Mouse (Mus musculus): ENCODE measurements around the gene Dgka.
"Not testable (repeated sequence)": the region's sequence is repeated elsewhere in the genome, so short reads cannot be mapped to it uniquely, and the experiment has no call there.

Dgka gene

DNA sequence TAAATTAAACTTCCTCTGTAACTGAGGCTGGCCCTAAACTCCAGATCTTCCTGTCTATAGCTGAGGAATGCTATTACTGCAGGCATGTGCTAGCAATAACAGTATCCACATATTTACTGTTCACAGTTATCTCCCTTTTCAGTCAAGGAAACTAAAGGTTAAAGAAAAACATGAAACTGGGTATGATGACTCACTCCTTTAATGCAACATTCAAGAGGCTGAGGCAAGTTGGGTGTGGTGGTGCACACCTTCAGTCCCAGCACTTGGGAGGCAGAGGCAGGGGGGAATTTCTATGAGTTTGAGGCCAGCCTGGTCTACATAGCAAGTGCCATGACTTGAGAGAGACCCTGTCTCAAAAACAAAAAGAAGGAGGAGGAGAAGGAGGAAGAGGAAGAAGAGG lies 12.7 kb downstream of the Dgka start:
- no peak for DNase-seq (ENCODE audit: low spot score in 2 of 2)

DNA sequence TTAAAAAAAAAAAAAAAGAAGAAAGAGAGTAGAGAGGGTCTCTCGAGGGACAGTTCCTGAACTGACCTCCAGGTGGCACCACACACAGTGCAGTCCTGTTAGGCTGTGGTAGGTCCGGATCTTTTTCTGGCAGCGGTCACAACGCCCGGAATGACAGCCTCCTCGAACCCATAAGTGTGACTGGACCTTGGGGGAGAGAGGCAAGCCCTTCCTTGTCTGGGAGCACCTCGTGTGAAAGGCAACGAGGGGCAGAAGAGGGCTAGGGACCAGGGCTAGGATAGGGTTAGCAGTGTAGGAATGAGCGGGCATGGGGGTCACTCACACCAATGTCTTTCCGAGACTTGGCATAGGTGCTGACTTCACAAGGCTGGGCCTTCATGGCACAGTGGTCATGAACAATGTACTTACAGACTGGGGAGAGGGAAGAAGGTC lies 13.6 kb downstream of the Dgka start:
- DNase-seq (ENCODE audit: low spot score in 2 of 2), result peak; percentile 47 to 60

DNA sequence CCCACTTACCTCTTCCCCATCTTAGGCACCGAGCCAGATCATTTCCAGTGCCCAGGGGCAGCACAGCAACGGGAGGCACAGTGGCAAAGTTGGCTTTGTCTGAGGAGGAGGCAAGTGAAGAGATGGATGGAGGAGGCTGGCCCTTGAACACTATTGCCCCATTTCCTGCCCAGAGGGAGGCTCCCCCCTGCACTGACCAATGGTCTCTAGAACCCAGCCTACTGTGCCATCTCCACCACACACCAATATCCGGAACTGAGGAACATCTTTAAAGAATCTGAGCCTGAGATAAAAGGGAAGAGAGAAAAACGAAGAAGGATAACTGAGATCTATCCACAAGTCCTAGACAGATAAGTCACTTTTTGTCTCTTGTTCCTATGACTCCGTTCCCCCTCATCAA lies 16.6 kb downstream of the Dgka start:
- no peak for DNase-seq (ENCODE audit: low spot score in 2 of 2)

DNA sequence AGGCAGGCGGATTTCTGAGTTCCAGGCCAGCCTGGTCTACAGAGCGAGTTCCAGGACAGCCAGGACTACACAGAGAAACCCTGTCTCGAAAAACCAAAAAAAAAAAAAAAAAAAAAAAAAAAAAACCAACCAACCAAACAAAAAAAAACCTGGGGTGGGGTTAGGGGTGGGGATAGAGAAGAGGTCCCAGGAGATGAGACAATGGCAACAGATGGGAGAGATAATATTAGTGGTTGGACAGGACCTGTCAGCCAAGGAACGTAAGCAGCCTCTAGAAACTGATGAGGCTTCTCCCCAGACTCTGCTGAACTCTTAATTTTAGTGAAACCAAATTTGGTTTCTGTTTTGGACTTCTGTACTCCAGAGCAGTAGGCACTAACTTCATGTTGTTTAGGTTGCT lies 19.2 kb downstream of the Dgka start:
- not testable (repeated sequence) for DNase-seq (ENCODE audit: low spot score in 2 of 2)

DNA sequence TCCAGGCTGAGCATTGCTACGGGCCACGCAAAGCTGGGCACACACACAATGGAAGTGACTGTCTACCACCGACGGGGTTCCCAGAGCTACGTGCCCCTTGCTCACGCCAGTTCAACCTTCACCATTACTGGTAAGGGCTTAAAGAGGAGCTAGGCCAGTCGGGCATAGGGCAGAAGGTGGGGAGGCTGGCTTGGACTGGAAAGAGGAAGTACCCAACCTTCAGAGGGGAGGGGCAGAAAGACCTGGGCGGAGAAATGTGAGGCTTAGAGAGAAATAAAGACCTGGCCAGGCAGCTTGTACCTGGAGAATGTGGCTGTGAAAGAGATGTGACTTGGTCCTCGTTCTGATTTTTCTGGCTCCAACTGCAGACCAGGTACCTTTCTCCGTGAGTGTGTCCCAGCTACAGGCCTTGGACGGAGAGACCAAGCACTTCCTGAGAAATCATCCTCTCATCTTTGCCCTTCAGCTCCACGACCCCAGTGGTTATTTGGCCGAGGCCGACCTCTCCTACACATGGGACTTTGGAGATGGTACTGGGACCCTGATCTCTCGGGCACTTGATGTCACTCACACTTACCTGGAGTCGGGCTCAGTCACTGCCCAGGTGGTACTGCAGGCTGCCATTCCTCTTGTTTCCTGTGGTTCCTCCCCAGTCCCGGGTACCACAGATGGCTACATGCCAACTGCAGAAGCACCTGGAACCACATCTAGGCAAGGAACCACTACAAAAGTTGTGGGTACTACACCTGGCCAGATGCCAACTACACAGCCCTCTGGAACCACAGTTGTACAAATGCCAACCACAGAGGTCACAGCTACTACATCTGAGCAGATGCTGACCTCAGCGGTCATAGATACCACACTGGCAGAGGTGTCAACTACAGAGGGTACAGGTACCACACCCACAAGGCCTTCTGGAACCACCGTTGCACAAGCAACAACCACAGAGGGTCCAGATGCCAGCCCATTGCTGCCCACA lies 28.8 kb downstream of the Dgka start:
- DNase-seq (ENCODE audit: low spot score in 2 of 2), result peak; percentile 79 to 82

DNA sequence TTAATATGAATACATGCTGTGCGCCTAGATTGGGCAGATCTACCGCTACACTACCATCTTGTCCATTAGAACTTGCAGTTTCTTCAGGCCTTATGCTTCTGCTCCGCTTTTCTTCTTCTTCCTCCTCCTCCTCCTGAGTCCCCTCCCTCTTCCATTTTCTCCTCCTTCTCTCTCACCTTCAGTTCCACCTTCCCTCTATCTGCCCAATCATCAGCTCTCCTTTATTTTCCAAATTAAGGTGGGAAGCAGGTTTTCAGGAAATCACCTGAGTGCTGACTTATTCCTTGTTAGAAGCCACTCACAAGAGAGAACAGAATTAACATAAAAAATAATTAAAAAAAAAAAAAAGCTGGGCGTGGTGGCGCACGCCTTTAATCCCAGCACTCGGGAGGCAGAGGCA lies 33.3 kb downstream of the Dgka start:
- DNase-seq (ENCODE audit: low spot score in 2 of 2), result not testable (repeated sequence)

DNA sequence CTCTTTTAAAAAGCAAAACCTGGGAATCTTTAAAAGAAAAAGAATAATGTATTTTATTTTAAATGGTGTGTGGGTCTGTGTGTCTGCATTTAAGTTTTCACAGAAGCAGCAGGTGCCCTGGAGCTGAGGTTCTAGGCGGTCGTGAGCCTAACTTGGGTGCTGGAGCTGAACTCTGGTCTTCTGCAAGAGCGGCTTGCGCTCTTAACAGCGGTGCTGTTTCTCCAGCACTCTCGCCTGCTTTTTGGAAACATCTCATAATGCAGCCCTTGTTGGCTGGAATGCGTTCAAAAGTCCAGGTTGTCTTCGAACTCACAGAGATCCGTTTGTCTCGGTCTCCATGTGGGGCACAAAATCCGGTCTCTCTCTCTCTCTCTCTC lies 39.4 kb downstream of the Dgka start:
- DNase-seq (ENCODE audit: low spot score in 2 of 2), result no peak

DNA sequence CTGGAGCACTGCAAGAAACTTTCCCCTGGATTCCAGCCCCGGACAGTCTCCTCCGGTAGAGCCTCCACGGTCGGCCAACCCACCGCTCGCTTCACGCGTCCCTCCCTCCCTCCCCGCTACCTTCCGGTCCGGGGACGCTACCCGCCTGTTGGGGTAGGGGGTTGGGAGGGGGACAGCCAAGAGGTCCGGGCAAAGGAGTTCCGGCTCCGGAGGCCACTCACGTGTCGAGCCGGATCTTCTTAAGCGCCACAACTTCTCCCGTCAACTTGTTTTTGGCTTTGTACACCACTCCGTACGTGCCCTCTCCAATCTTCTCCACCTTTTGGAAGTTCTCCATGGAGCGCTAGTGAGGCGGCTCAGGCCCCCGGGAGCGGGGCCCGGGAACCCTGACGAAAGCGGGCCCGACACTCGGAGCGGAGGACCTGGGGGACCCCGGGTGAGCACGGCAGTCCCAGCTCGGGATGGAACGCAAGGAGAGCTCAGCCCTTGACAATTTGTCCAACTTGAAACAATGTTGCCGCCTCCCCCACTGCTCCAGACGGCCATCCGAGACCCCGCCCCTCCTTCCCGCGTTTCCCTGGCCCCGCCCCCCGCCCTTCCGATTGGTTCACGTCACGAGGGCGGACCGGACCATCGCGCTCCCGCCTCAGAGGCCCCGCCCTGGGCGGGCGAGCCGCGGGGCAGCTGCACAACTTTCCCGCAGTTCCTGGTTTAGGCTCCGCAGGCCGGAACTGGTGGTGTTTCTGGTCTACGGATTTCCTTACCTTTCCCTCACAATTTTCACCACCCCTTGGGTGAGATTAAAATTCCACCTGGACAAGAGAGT lies 40.0 kb downstream of the Dgka start, which contains the start of gene Cdk2:
Gene Cdk2, minus strand, starts transcription at position 541 of the 826 bp plus-strand sequence.
- peak; percentile 91 to 93 for DNase-seq (ENCODE audit: low spot score in 2 of 2)

DNA sequence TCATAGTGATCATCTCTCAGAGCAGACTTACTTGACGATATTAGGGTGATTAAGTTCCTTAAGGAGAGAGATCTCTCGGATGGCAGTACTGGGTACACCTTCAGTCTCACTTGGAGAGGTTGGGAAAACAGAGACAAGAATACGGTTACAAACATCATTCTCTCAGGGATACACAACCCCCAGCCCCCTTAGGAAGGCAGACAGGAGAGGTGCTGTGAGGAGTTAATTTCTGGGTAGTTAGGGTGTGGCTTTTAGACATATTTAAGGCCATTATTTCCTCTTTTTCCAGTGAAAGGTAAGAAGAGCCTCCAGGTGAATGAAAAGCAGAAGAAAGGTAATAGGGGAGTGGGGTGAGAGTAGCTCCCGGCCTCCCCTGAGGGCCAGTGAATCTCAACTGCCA lies 40.8 kb downstream of the Dgka start, which contains the start of gene Pmel:
Gene Pmel, plus strand, starts transcription at position 301 of the 400 bp plus-strand sequence.
- no peak for DNase-seq (ENCODE audit: low spot score in 2 of 2)

DNA sequence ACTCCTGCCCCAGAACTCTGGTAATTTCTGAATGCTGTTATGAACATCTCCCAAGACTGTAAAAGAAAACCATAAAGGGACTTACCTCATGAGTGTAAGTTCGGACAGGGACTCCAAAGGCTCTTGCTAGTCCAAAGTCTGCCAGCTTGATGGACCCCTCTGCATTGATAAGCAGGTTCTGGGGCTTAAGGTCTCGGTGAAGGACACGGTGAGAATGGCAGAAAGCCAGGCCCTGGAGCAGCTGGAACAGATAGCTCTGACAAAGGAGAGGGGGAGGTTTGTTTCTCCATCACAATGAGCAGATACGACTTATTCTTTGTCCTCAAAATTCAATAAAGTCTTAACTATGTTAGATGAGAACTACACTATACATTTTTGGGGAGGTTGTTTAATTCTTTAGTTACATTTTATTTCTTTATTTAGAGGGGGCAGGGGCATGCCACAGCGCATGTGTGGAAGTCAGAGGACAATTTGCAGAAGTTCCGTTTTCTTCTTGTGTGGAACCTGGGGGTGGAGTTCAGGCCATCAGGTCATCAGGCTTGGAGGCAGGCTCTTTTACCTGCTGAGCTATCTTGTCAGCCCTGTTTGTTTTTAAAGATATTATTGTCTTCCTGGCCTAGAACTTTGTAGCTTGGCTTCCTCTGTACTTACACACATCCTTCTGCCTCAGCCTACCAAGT lies 42.2 kb downstream of the Dgka start:
- DNase-seq (ENCODE audit: low spot score in 2 of 2), result peak in 1 of 2 experiments; percentile 16

DNA sequence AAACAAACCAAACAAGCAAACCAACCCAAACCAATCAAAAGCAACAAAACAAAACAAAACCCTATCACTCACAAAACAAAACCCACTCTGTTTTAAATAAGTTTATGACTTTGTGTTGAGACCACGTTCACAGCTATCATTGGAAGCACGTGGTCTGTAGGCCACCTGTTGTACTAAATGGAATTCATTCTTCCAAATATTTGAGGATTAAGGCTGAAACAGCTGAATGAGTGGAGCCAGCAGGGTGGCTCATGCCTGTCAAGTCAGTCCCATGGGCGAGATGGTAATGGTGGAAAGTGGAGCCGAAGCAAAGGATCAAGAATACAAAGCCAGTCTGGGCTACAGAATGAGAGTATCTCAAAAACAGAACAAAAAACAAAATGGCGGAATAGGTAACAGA lies 43.9 kb downstream of the Dgka start:
- DNase-seq (ENCODE audit: low spot score in 2 of 2), result no peak

DNA sequence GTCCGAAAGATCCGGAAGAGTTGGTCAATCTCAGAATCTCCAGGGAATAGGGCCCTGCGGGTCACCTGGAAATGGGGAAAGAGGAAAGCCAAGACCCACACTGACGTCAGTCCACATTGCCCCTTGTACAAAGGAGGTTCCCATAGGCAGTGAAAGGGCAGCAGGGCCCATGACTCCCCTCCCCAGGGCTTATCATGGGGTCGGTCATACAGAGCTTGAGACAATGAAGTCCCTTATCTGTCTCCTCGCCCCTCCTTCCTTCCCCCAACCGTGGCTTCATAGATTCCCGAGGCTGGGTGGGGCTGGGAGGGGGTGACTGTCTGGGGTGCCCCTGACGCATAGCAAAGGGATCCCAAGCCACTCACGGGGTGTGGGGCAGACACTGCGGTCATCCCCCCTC lies 45.0 kb downstream of the Dgka start:
- no peak for DNase-seq (ENCODE audit: low spot score in 2 of 2)

DNA sequence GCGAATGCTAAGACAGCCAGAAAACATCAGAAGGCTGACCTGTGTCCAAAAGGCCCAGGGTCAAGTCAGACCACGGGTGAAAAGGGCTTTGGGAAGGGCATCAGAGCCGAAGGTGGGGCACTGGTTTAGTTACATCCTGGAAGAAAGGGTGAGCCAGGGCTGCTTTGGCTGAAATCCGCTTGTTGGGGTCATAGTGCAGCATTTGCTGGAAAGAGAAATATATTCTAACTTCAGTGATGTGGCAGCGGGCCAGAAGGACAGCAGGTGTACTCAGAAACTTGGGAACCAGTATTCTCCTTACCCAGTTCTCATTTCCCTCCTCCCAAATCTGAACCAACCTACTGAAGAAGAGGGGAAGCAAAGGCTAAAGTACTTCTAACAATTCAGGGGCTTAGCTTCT lies 45.6 kb downstream of the Dgka start:
- no peak for DNase-seq (ENCODE audit: low spot score in 2 of 2)

DNA sequence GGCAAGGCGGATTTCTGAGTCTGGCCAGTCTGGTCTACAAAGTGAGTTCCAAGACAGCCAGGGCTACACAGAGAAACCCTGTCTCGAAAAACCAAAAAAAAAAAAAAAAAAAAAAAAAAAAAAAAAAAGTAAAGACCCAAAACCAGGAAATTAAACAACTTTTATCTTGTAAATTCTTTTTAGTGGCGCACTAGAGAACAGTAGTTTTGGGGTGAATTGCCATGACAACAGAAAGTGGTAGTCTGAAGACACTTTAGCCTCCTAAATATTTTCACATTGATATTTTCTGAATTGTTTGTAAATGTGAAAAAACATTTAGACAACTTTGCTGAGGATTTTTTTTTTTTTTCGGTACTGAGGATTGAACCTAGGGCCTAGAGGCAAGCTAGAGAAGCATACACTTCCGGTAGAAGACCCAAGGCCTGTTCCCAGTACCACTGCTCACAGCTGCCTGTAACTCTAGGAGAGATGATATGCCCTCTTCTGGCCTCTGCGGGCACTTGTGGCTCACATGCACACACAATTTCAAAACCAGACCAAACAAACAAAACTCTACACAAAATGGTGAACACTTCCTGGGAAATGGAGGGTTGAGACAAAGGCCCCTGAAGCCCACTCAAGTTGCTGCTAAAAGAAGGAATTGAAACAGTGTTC lies 47.5 kb downstream of the Dgka start:
- no peak for DNase-seq (ENCODE audit: low spot score in 2 of 2)

DNA sequence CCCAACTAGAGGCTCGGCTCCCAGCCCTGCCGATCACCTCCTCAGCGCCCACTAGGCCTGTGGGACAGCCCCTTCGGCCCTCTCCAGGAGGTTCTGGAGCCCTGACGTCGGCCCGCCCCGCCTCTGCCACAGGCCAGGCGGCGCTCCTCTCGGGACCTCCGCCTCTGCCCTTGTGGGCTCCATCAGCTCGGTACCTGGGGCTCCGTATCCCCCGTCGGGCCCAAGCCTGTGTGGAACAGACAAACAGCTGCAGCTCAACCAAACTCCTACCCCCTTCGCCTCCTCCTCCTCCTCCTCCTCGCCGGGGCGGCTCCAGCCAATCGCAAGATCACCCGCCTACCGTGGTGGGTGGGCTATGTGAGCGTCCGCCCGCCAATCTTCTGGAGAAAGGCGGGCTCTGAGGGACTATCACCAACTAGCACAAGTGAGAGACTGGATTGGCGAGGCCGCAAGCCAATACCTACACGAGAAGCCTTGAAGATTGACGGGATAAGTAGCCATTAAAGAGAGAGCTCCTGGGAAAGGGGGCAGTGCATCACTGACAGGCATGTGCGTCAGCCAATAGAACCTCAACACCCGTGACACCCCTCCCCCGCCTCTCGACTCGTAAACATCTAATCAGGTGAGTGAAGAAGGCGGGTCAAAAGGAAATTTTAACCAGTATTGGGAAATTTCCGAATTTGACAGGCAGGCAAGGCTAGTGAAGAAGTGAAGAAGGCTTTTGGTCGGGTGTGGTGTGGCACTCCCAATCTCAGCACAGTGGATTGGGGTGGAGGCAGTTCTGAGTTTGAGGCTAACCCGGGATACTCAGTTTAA lies 48.5 kb downstream of the Dgka start, which contains the start of gene Rab5b:
Gene Rab5b, minus strand, starts transcription at position 273 of the 816 bp plus-strand sequence.
- DNase-seq (ENCODE audit: low spot score in 2 of 2), result peak; percentile 99 to 100

DNA sequence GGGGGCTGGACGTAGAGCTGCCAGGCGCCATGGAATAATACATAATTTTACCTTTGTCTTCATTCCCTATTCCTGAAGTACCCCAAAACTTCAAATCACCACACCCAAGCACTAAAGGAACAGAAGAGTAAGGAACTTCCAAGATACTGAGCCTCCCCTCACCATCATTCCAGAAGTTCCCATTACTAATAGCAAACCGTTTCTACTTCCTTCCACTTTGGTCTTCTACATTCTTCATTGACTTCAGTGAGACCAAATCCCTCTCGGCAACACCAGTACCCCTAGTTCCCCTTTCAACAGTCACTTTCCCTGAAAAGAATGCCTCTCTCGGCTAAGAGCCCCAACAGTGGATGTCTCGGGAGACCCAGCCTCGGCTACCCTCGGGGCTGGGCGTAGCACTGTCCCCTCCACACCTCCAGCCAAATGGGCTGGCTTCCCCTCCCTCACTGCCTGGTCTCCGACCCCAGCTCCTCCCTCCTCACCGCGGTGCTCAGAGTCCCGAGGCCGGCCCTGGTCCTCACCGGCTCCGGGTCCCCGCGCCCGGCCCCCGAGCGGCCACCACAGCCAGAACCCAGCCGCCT lies 49.2 kb downstream of the Dgka start:
- no peak for DNase-seq (ENCODE audit: low spot score in 2 of 2)

DNA sequence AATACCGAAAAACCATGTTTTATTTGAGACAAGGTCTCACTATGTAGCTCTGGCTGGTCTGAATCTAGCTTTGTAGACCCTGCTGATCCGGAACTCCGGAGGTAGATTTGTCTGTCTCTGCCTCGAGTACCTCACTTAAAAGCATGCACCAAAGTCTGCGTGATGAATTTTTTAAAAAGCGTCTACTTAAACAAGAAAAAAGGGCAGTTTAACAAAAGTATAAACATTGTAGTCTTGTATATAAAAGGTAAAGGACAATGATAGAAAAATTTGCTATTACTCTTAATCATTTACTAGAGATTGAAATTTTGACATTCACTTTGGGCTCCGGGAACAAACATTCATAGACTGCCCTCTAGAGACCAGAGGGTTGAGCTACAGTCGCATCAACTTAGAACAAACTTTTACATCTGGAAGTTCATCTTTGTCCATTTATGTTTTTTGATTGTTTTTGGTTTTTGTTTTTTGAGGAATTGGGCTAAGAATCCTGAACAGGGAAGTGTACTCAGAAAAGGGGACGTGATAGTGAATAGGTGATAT lies 70.1 kb downstream of the Dgka start:
- peak; percentile 36 to 47 for DNase-seq (ENCODE audit: low spot score in 2 of 2)

DNA sequence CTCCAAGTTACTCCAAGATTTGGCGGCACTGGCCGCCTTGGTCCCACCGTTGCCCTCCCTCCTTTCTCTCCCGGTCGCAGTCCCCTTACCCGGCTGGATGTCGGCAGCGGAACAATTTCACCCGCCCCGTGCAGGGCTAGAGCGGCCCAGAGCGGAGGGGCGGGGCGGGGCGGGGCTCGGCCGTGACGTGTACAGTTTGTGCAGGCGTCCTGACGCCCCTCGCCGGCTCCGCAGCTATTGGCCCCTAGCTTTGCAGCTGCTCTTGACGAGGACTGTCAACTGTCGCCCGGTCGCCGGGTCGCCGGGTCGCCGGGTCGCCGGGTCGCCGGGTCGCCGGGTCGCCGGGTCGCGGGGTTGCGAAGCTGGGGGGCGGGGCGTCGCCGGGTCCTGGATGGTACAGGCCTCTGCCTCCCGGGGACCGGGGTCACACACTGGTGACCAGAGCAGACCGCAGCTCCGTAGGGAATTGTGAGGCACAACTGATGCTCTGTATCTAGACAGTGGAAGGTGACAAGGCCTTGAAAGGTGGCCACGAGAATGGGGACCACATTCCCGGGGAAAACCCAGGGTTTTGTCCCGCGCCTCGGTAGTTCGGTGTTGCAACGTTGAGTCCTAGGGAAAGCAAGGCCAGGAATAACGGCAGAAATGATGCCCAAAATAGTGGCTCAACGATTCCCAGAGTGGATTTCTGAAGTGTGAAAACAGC lies 70.7 kb downstream of the Dgka start, which contains the start of gene Suox:
Gene Suox, minus strand, starts transcription at position 311 of the 706 bp plus-strand sequence.
- peak; percentile 83 to 85 for DNase-seq (ENCODE audit: low spot score in 2 of 2)

DNA sequence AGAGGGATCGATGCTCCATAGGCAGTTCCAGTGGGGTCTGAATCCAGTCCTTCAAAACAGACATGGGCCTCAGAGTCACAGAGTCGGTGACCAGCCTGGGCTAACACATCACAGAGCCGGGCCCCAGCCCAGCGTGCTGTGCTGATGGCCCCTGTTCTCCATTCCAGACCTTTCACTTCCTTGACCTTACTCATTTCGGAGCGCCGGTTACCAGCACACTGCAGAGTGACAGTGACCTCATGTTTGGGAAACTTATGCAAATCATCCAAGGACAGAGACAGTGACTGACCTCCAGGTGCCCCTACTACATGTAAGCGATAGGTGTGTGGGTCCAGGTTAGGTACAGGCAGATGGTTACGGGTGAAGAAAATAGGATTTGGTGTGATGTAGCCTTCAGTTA lies 73.5 kb downstream of the Dgka start:
- no peak for DNase-seq (ENCODE audit: low spot score in 2 of 2)

Data from spleen, postnatal 36 days (tissue).